Mouse (Mus musculus) layer of hippocampus, adult 11-12 months (tissue): ENCODE data around the gene 2310033P09Rik.
A peak's percentile ranks its signal among the peaks of the same experiment; 100 is the strongest.
"Not testable (repeated sequence)": the region's sequence is repeated elsewhere in the genome, so short reads cannot be mapped to it uniquely, and the experiment has no call there.

Experiments used
- DNase-seq: peaks from one replicate; pipeline ENCODE4 v3.0.0; 2022; ENCODE audit warnings: low spot score

Gene 2310033P09Rik

GRCm38 (mm10) chr11:59201216-59202002 is 6.7 kb upstream of the 2310033P09Rik start:
- no peak for DNase-seq

- peak; percentile 93 for DNase-seq
Observed at GRCm38 (mm10) chr11:59202081-59202995, 5.8 kb upstream of the 2310033P09Rik start, which contains the start of gene Mrpl55. Gene Mrpl55 (plus strand): TSS chr11:59202486.

DNA sequence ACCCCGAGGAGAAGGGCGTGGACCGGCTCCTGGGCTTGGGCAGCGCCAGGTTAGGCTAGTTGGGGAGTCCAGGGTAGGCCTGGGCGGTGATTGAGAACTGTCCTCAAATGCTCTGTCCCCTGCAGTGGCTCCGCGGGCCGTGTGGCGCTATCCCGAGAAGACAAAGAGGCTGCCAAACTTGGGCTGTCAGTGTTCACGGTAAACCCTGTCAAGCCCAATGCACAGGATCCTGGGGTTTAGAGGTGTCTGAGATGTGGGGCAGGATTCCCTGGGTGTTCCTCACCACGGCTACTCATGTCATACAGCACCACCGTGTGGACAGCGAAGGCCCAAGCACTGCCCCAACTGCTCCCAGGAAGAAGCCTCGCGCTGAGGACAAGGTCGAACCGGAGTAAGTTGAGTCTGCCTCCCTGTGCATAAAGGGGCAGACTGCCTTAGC is 901 bp downstream of the 2310033P09Rik start:
- DNase-seq = peak; percentile 64

- DNase-seq = no peak
Observed at GRCm38 (mm10) chr11:59209580-59209979, 1.5 kb downstream of the 2310033P09Rik start.

GRCm38 (mm10) chr11:59210020-59210419 is 1.9 kb downstream of the 2310033P09Rik start:
- no peak for DNase-seq

- not testable (repeated sequence) for DNase-seq
Observed at GRCm38 (mm10) chr11:59211561-59211960, 3.4 kb downstream of the 2310033P09Rik start.

DNA sequence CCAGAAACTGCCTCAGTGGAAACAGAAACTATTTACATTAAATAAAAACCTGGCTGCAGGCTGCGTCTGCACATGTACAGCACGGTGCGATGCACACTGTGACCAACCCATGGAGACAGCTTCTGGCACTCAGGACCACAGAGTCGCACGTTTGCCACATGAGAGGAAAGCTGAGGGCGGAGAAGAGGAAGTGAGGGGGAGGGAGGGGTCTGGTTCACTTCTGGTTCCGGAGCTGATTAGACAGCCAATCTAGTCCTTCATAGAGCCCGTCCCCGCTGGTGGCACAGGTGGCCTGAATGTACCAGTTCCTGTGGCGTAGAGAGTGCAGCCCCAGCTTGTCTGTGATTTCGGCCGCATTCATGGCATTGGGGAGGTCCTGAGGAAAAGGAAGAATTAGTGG is 4.2 kb downstream of the 2310033P09Rik start:
- not testable (repeated sequence) for DNase-seq

DNA sequence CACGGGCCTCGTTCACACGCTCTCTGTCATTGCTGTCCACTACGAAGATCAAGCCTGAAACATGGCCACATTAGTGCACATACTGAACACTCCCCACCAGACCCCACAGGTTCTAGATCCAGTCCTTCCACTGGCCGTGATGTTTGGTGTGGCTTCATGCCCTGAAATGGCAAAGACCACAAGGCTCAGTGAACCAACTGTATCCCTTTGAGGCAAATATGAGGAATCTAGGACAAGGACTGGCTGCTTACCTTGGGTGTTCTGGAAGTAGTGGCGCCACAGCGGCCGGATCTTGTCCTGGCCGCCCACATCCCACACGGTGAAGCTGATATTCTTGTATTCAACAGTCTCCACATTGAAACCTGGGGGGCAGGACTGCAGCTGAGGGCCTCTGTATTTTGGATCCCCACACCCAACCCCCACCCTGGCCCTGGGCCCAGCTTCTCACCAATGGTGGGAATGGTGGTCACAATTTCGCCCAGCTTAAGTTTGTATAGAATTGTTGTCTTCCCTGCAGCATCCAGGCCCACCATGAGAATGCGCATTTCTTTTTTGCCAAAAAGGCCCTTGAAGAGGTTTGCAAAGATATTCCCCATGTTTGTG is 4.9 kb downstream of the 2310033P09Rik start:
- DNase-seq = no peak

- DNase-seq = no peak
Observed at GRCm38 (mm10) chr11:59216955-59217354, 8.8 kb downstream of the 2310033P09Rik start.

GRCm38 (mm10) chr11:59218389-59218998 is 10.4 kb downstream of the 2310033P09Rik start:
- DNase-seq = no peak

DNA sequence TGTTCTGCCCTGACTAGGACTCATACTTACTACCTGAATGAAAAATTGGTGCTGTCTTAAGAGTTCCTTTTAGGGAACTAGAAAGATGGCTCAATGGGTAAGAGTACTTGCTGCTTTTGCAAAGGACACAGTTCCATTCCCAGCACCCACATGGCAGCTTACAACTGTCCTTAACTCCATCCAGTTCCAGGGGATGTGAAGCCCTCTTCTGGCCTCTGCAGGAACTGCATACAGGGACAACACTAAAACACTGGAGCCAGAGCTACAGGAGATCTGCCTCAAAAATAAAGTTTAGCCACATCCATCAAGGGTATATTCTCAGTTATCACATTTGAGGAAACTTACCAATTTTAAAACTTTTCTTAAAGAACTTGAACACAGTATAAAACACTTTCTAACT is 10.9 kb downstream of the 2310033P09Rik start:
- DNase-seq = no peak

- DNase-seq = no peak
Observed at GRCm38 (mm10) chr11:59221604-59222003, 13.5 kb downstream of the 2310033P09Rik start.

- no peak for DNase-seq
Observed at GRCm38 (mm10) chr11:59222306-59222705, 14.2 kb downstream of the 2310033P09Rik start.

GRCm38 (mm10) chr11:59224025-59224424 is 15.9 kb downstream of the 2310033P09Rik start:
- DNase-seq = no peak

DNA sequence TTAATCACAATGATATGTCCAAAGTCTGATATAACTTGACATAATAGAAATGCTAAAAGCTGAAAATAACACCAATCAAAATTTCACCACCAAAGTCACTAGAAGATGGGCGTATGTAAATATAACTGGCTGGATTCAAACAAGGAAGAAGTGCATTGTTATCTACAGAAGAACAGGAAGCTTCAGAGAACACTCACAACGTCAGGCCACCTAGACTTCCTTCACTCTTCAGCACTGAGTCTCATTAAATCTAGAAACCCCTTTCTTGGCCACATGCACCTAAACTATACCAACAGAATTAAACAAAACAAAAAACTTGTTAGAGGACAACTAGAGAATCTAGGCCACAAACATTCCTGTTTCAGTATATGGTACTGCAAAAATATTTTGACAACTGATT is 16.3 kb downstream of the 2310033P09Rik start:
- no peak for DNase-seq

- no peak for DNase-seq
Observed at GRCm38 (mm10) chr11:59225167-59225566, 17.0 kb downstream of the 2310033P09Rik start.

- DNase-seq = no peak
Observed at GRCm38 (mm10) chr11:59226251-59226650, 18.1 kb downstream of the 2310033P09Rik start.

GRCm38 (mm10) chr11:59226787-59227603 is 18.9 kb downstream of the 2310033P09Rik start:
- no peak for DNase-seq

- DNase-seq = peak; percentile 31
Observed at GRCm38 (mm10) chr11:59227604-59228121, 19.5 kb downstream of the 2310033P09Rik start.

GRCm38 (mm10) chr11:59228122-59228953 is 20.2 kb downstream of the 2310033P09Rik start, which contains the start of gene Arf1:
Gene Arf1 (minus strand): TSS chr11:59228270.
- peak; percentile 97 for DNase-seq
